Mouse (Mus musculus) intestine, embryonic 14.5 days (tissue): ENCODE measurements around the gene Slc44a3. TPM values are rescaled to one million over a fixed set of nuclear protein-coding genes. Genes with fewer than 3 reads are reported as not detected.

Experiments used
- ATAC-seq: fragments of 200-750 bp; cut with Nextera tagmentation; replicated peaks from 2 replicates; pipeline ENCODE4 v1.8.0; 2017; ENCODE audit warnings: low read depth, moderate number of reproducible peaks, moderate TSS enrichment, moderate library complexity; ENCODE audit not compliant: low FRiP score, low TSS enrichment
- DNase-seq: peaks from one replicate; pipeline ENCODE4 v3.0.0-alpha.2; 2018; ENCODE audit warnings: low spot score
- H3K27ac ChIP-seq: fragments of 300-500 bp; sonication (generic); 2 replicates; pipeline ENCODE4 v1.5.1; 2014; ENCODE audit warnings: low read depth, mild to moderate bottlenecking, control low read depth
- H3K27me3 ChIP-seq: fragments of 300-500 bp; sonication (generic); replicated peaks from 2 replicates; pipeline ENCODE4 v1.6.1; 2014; ENCODE audit warnings: low read length, control low read depth; ENCODE audit not compliant: control insufficient read depth, insufficient read depth
- H3K36me3 ChIP-seq: fragments of 300-500 bp; sonication (generic); 2 replicates; pipeline ENCODE4 v1.6.1; 2014; ENCODE audit warnings: low read length, control low read depth; ENCODE audit not compliant: control insufficient read depth, insufficient read depth
- H3K4me1 ChIP-seq: fragments of 300-500 bp; sonication (generic); replicated peaks from 2 replicates; pipeline ENCODE4 v1.6.1; 2014; ENCODE audit warnings: low read length, control low read depth, mixed read lengths; ENCODE audit not compliant: control insufficient read depth, insufficient read depth
- H3K4me2 ChIP-seq: fragments of 300-500 bp; sonication (generic); 2 replicates; pipeline ENCODE4 v1.6.1; 2014; ENCODE audit warnings: low read length
- H3K4me3 ChIP-seq: fragments of 300-500 bp; sonication (generic); 2 replicates; pipeline ENCODE4 v1.5.1; 2014; ENCODE audit warnings: low read depth, low read length, control low read depth, mixed read lengths
- H3K9ac ChIP-seq: fragments of 300-500 bp; sonication (generic); 2 replicates; pipeline ENCODE4 v1.6.1; 2014; ENCODE audit warnings: mild to moderate bottlenecking, low read length
- H3K9me3 ChIP-seq: fragments of 300-500 bp; sonication (generic); 2 replicates; pipeline ENCODE4 v1.6.1; 2016; ENCODE audit warnings: low read length, control low read depth; ENCODE audit not compliant: control insufficient read depth
- WGBS: fragments of 180-500 bp; shearing (Covaris S2); extraction: QIAGEN DNeasy Blood & Tissue Kit; methylation state at CpG from one replicate; pipeline ENCODE4 v1.1.7; 2014; 5-methylcytosine and 5-hydroxymethylcytosine counted together
- polyA plus RNA-seq: library from polyadenylated mRNA; unstranded; fragments of >200 nt; fragmentation: Nextera tagmentation; extraction: Ambion mirVana; gene quantifications from 2 replicates; pipeline ENCODE4 v1.2.1, GENCODE M21; 2014

Gene Slc44a3
- polyA plus RNA-seq, 1 experiment from 2014 or later = 34.4 TPM

DNA sequence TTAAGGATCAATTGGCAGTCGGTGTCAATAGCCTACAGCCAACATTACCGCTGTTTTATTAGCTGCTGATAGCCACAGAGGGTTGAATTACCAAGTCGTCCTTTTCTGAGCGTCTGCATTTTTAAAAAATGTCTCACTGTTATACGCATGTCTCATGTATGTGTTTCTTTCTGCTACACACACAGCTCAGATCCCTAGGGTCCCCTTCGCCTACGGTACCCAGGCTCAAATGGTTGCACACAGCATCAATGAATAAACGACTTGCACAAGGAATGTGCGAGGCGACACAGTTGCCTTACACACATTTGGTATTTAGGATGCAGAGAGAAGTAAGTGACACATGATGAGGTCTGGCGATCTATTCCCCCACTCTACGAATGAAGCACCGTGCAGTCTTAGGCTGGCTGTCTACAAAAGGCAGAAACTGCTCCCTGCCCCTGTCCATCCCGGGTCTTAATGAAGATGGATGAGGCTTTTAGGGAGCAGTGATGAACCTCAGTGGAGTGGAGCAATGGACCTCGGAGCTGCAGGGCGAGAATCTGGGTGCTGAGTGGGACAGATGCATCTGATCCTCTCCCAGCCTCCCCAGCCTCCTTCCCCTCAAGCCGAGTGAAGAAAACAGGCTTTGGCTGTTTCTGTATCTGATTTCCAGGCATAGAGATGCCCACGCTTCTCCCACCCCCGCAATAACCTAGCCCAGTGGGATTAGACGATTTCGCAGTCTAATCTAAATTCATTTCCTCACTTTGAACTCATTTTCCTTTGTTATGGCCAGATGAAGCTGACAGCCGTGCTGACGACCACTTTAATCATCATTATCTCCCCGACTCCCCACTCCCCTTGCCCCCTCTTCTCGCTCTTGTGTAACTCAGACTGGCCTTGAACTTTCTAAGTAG is 48.7 kb downstream of the Slc44a3 start:
- no peaks in the 10 kb centered on the region for H3K9me3 ChIP-seq
- H3K4me1 ChIP-seq = no peaks in the 10 kb centered on the region; the same call in 1 of the 2 replicates
- H3K4me3 ChIP-seq = no peak overlapping the region
- no peak overlapping the region for H3K27ac ChIP-seq
- 45% methylated on average over 25 of the region's 25 CpGs for WGBS
- no peak for ATAC-seq
- H3K4me2 ChIP-seq = no peak overlapping the region
- H3K36me3 ChIP-seq = no peaks in the 10 kb centered on the region
- H3K9ac ChIP-seq = no peak overlapping the region
- H3K27me3 ChIP-seq = no peaks in the 10 kb centered on the region
- no peak for DNase-seq

DNA sequence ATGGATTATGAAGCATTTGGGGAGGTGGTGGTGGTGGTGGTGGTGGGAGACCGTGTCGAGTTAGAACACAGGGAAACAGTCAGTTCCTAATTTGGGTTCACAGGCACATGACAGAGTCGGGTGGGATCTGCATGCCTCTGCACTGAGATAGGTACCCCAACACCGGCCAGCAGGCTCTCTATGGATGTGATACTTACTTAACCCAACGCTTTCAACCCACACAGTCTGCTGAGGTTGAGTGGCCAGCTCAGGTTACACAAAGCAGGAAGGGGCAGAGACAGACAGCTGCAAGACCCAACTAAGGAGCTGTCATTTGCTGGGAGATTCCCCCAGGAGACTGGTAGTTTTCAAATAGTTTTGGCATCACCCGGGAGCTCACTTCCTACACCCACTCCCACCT is 50.6 kb downstream of the Slc44a3 start:
- H3K9ac ChIP-seq = no peak overlapping the region
- no peaks in the 10 kb centered on the region for H3K9me3 ChIP-seq
- no peaks in the 10 kb centered on the region for H3K36me3 ChIP-seq
- H3K4me1 ChIP-seq = no peaks in the 10 kb centered on the region; the same call in 1 of the 2 replicates
- H3K4me2 ChIP-seq = no peak overlapping the region
- H3K27ac ChIP-seq = no peak overlapping the region
- WGBS = 32% methylated on average over 6 of the region's 6 CpGs
- ATAC-seq = no peak
- no peaks in the 10 kb centered on the region for H3K27me3 ChIP-seq
- no peak for DNase-seq
- H3K4me3 ChIP-seq = no peak overlapping the region

DNA sequence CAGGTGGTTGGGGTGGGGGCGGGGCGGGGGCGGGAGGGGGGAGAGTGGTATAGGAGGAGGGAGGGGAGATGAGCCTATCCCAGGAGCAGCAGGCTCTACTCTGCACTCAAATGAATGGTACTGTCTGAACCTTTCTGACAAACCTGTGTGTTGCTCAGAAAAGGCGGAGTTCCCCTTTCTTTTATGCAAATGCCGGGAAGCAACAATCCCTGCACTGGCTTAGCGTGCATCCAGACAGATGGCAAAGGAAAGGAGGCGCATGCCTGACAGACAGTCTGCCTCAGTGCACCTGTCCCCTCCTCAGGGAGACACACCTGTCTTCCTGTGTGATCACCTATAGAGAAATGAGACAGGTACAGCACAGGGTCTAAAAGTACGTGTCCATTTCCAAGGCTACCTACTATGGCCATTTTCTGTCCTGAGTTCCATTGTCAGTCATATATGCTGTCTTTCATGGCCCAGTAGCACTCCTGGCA is 51.2 kb downstream of the Slc44a3 start:
- H3K9ac ChIP-seq = no peak overlapping the region
- ATAC-seq (no peak), DNase-seq (no peak)
- H3K4me3 ChIP-seq = no peak overlapping the region
- no peak overlapping the region for H3K27ac ChIP-seq
- no peaks in the 10 kb centered on the region for H3K36me3 ChIP-seq
- H3K9me3 ChIP-seq = no peaks in the 10 kb centered on the region
- H3K4me2 ChIP-seq = no peak overlapping the region
- no peaks in the 10 kb centered on the region for H3K27me3 ChIP-seq
- no peaks in the 10 kb centered on the region; the same call in 1 of the 2 replicates for H3K4me1 ChIP-seq
- WGBS = 59% methylated on average over 8 of the region's 8 CpGs

DNA sequence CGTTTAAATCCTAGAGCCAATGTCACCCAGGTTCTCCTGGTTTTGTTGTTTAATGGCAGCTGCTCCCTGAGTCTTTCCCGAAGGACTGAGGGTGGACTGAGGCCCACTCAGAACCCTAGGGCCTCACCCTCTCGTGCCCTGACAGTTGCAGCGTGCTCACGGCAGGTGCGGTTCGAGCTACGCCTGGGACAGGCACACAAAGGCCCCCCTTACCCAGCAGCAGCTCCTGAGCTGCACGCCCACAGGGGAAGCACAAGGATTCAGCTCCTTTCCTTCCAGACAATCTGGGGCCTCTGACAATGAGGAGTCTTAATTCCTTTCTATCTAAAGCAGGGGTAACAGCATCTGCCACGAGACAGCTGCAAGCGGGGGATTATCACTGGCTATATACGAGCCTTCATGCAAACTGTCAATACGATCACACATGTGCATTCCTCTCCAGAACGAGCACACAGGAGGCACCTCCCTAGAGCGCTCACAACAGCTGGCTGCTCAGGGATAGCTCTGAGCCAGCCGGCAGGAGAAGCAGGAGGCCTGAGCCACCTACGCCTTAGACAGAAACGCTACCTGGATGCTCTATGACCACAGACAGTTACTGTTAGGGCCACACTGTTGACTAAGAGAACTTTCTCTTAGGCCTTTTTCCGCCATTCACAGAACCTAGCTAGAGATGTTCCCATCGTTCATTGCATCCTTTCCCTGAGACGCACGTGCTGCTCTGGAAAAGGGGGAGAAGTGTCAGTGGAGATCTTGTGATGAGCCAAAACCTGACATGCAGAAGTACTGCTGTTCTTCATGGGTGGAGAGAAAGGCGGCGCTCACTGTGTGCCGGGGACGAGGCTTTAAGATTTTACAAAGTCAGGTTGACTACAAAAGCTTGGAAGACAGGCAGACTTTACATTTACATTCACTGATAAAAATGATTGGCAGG is 51.9 kb downstream of the Slc44a3 start:
- H3K9ac ChIP-seq = no peak overlapping the region
- no peaks in the 10 kb centered on the region for H3K9me3 ChIP-seq
- ATAC-seq (no peak), DNase-seq (no peak)
- WGBS = 60% methylated on average over 26 of the region's 26 CpGs
- no peaks in the 10 kb centered on the region for H3K27me3 ChIP-seq
- H3K4me2 ChIP-seq = no peak overlapping the region
- no peaks in the 10 kb centered on the region; the same call in 1 of the 2 replicates for H3K4me1 ChIP-seq
- H3K36me3 ChIP-seq = no peaks in the 10 kb centered on the region
- H3K4me3 ChIP-seq = no peak overlapping the region
- H3K27ac ChIP-seq = no peak overlapping the region

DNA sequence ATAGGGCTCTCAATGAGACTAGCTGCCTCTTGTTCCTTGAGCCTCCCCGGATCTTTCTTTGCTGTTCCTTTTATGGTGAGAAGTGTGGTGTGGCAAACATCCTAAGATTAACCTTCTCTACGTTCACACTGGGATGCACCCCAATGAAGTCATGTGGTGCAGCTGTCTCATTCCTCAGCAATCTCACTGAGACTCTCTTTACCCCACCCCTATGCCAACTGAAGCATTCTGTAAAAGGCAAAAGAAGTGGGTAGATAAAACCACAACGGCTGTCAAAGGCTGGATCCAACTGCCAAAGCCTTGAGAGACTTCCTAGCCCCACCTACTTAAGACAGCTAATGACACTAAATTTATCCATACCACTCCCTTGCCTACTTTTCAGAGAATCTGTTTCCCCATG is 57.5 kb downstream of the Slc44a3 start:
- Histone ChIP-seq H3K4me3 (no peak overlapping the region), H3K27me3 (no peaks in the 10 kb centered on the region), H3K9me3 (no peaks in the 10 kb centered on the region), H3K27ac (no peak overlapping the region), H3K36me3 (no peaks in the 10 kb centered on the region), H3K9ac (no peak overlapping the region), H3K4me1 (peaks cover 6% of the 10 kb centered on the region; the same call in 1 of the 2 replicates), H3K4me2 (no peak overlapping the region)
- WGBS = 76% methylated on average over 3 of the region's 3 CpGs
- no peak for ATAC-seq
- no peak for DNase-seq

DNA sequence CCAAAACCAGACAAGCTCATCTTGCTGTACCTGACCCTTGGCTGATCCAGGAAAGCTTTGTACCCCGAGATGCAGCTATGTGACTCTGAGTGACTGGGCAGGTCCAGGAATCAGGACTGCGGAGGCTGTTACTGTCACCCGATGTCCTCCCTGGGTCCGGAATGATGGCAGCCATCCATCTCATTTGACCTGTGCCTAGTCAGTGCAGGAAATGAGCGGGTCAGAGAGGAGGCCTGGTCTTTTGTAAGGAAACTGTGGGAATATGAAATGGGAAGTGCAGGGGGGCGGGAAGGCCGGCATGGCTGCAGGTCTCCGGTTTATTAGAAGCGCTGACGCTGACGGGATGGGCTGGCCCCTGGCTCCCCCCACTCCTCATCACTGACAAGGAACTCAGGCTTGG is 60.5 kb downstream of the Slc44a3 start:
- Histone ChIP-seq H3K27me3 (no peaks in the 10 kb centered on the region), H3K4me1 (peaks cover 18% of the 10 kb centered on the region), H3K4me2 (no peak overlapping the region), H3K4me3 (no peak overlapping the region), H3K9ac (no peak overlapping the region), H3K36me3 (no peaks in the 10 kb centered on the region), H3K27ac (no peak overlapping the region), H3K9me3 (no peaks in the 10 kb centered on the region)
- DNase-seq (no peak), ATAC-seq (no peak)
- 50% methylated on average over 11 of the region's 11 CpGs for WGBS

DNA sequence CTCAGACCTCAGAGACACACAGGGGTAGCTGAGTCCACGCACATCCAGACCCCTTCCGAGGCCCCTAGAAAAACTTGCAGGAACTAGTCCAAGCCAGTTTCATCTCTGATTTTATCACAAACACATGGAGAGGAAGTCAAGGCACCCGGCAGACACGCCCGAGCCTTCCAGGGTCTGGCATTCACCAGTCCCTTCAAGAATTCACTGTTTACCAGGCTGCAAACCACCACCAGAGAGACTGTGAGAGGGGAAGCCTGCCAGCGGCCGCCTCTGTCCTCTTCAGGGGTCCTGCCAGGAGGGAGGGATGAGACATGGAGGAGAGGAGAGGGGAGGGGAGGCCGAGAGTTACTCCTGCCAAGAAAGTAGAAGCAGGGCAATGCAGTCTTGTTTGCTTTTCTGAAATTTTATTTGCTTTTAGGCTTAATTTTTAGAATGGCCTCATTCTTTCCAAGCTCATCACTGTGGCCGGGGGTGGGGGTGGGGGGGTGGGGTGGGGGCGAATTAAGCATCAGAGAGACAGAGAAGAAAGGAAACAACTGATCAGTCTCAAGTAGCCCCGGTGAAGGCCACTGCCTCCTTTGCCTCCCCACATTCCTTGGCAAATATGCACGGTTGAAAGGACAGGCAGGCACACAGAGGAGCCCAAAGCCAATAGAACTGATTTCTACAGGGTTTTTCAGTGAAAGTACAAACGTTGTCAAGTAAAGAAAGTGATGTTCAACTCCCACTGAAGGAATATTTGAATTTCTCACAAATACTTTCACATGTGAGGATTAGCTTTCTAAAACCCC is 62.8 kb downstream of the Slc44a3 start:
- DNase-seq = peak; percentile 79
- H3K36me3 ChIP-seq = no peaks in the 10 kb centered on the region
- H3K4me3 ChIP-seq = no peak overlapping the region
- no peaks in the 10 kb centered on the region for H3K27me3 ChIP-seq
- H3K9ac ChIP-seq = no peak overlapping the region
- 4% methylated on average over 13 of the region's 13 CpGs for WGBS
- H3K4me2 ChIP-seq = peak overlapping the region; percentile 18
- peaks cover 18% of the 10 kb centered on the region for H3K4me1 ChIP-seq
- no peaks in the 10 kb centered on the region for H3K9me3 ChIP-seq
- ATAC-seq = peak; percentile 72
- peak overlapping the region; percentile 61 for H3K27ac ChIP-seq

DNA sequence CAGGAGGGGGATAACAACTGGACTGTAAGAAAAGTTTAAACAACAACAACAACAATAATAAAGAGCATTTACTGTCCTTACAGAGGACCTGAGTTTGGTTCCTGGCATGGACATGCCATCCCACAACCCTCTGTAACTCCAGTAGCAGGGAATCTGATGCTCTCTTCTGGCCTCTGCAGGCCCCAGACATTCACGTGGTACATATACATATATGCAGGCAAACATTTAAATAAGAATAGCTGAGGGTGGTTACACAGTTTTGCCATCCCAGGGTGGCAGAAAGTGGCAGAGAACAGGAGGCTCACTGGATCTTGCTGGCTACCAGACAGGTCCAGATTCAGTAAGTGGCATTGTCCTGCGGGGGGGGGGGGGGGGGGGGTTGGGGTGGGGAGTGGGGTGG is 64.1 kb downstream of the Slc44a3 start:
- H3K4me2 ChIP-seq = no peak overlapping the region
- no peak overlapping the region for H3K9ac ChIP-seq
- H3K27ac ChIP-seq = no peak overlapping the region
- no peaks in the 10 kb centered on the region for H3K36me3 ChIP-seq
- no peaks in the 10 kb centered on the region for H3K27me3 ChIP-seq
- whole genome bisulfite sequencing = 31% methylated on average over 1 of the region's 2 CpGs
- no peak overlapping the region for H3K4me3 ChIP-seq
- peaks cover 18% of the 10 kb centered on the region for H3K4me1 ChIP-seq
- H3K9me3 ChIP-seq = no peaks in the 10 kb centered on the region
- DNase-seq (no peak), ATAC-seq (no peak)
